Mouse (Mus musculus) embryonic fibroblast, embryonic 13.5 days (primary cell): ENCODE data around the gene Ppp1r1b.

Experiments used
- CTCF ChIP-seq: IDR thresholded peaks from 2 replicates; pipeline ENCODE4 v1.5.1; 2011; ENCODE audit warnings: mild to moderate bottlenecking, control low read depth, low read length, moderate library complexity, borderline replicate concordance; ENCODE audit not compliant: insufficient read depth
- POLR2A ChIP-seq: IDR thresholded peaks from 2 replicates; pipeline ENCODE4 v1.6.1; 2011; ENCODE audit warnings: low read depth, mild to moderate bottlenecking, control low read depth, low read length, moderate library complexity

DNA sequence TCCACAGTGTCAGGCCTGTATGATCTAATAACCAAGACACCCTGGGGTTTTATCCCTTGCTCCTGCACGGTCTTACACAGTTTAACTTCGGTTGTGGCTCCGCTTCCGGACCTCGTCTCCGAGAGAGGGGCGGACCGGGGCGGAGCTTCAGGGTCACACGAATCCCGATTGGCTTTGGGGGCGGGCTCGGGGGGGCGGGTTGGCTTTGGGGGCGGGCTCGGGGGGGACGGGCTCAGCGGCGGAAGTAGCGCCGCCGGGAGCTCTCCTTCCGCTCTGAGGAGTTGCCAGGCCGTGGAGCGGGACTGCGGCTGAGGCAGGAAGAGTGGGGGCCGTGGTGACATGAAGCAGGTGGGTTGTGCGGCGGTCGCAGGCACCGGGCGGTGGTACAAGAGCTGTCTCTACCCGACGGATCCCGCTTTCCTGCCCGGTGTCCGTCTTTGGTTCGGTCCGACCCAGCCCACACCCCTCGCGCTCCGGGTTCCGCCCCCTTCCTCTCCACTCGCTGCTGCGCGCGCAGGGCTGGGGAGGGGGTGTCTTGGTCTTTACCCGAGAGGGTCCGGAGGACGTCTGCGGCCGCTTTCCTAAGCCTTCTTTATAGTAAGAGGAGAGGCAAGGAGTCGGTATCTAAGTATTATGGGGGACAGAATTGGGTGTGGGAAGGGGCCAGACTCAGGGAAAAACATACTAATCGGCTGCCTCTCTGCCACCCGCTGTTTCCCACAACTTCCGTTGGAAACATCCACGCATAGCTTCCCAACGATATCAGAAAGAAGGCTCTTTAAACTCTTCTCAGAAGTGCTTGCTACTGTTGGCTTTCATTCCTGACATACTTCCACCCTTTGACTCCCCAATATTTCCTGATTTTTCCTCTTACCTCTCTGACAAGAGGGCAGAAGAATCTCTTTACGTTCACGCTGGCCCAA is 10.2 kb downstream of the Ppp1r1b start, which contains the start of gene Stard3:
- TF ChIP-seq CTCF (no peak), POLR2A (peak; percentile 94)
